Mouse (Mus musculus) G1E (cell line): ENCODE data around the gene Emilin2.

Source experiments
- CTCF ChIP-seq: IDR thresholded peaks from 2 replicates; pipeline ENCODE4 v1.5.1; 2012; ENCODE audit warnings: low read depth, low read length, inconsistent platforms, mixed read lengths
- GATA1 ChIP-seq: IDR thresholded peaks from 2 replicates; pipeline ENCODE4 v1.6.1; 2012; ENCODE audit warnings: borderline replicate concordance, low read length, inconsistent platforms, mixed read lengths
- GATA2 ChIP-seq: IDR thresholded peaks from 2 replicates; pipeline ENCODE4 v1.6.1; 2012; ENCODE audit warnings: low read depth, low read length, inconsistent platforms, borderline replicate concordance
- TAL1 ChIP-seq: conservative IDR thresholded peaks from 2 replicates; pipeline ENCODE4 v1.6.1; 2012; ENCODE audit warnings: low read depth, low read length, inconsistent platforms, mixed read lengths

- TF ChIP-seq CTCF: peak; percentile 36
- no peak for TF ChIP-seq TAL1
- TF ChIP-seq GATA1: no peak
- no peak for TF ChIP-seq GATA2
Measured at GRCm38 (mm10) chr17:71311340-71312171, at the start of gene Emilin2.
